Mouse (Mus musculus) limb, embryonic 15.5 days (tissue): Measurements from ENCODE around the gene Snrpa. TPM values are rescaled to one million over a fixed set of nuclear protein-coding genes. Genes with fewer than 3 reads are reported as not detected.
"Not testable (repeated sequence)": the region's sequence is repeated elsewhere in the genome, so short reads cannot be mapped to it uniquely, and the experiment has no call there.

Source experiments
- ATAC-seq: fragments of 200-750 bp; cut with Nextera tagmentation; 2 replicates; pipeline ENCODE4 v1.8.0; 2017; ENCODE audit warnings: low read depth, moderate TSS enrichment; ENCODE audit not compliant: insufficient number of reproducible peaks, low FRiP score, low TSS enrichment
- H3K27ac ChIP-seq: fragments of 300-500 bp; sonication (generic); 2 replicates; pipeline ENCODE4 v1.5.1; 2015; ENCODE audit warnings: moderate library complexity, mild to moderate bottlenecking, inconsistent platforms
- H3K27me3 ChIP-seq: fragments of 300-500 bp; sonication (generic); 2 replicates; pipeline ENCODE4 v1.6.1; 2015; ENCODE audit warnings: inconsistent platforms
- H3K36me3 ChIP-seq: fragments of 300-500 bp; sonication (generic); 2 replicates; pipeline ENCODE4 v1.6.1; 2015; ENCODE audit warnings: inconsistent platforms
- H3K4me1 ChIP-seq: fragments of 300-500 bp; sonication (generic); 2 replicates; pipeline ENCODE4 v1.6.1; 2015; ENCODE audit warnings: inconsistent platforms
- H3K4me2 ChIP-seq: fragments of 300-500 bp; sonication (generic); 2 replicates; pipeline ENCODE4 v1.6.1; 2015; ENCODE audit warnings: mild to moderate bottlenecking, inconsistent platforms
- H3K4me3 ChIP-seq: fragments of 300-500 bp; sonication (generic); 2 replicates; pipeline ENCODE4 v1.5.1; 2015; ENCODE audit warnings: mild to moderate bottlenecking, inconsistent platforms
- H3K9ac ChIP-seq: fragments of 300-500 bp; sonication (generic); 2 replicates; pipeline ENCODE4 v1.6.1; 2015; ENCODE audit warnings: inconsistent platforms
- H3K9me3 ChIP-seq: fragments of 300-500 bp; sonication (generic); 2 replicates; pipeline ENCODE4 v1.6.1; 2016; ENCODE audit warnings: inconsistent platforms
- WGBS: fragments of 180-500 bp; shearing (Covaris S2); methylation state at CpG from one replicate; pipeline ENCODE4 v1.1.7; 2015; 5-methylcytosine and 5-hydroxymethylcytosine counted together
- polyA plus RNA-seq: library from polyadenylated mRNA; unstranded; fragments of >200 nt; fragmentation: Nextera tagmentation; extraction: Ambion mirVana; gene quantifications from 2 replicates; pipeline ENCODE4 v1.2.1, GENCODE M21; 2015

Gene Snrpa
- polyA plus RNA-seq: 215 and 227 TPM in 2 replicates

- H3K36me3 ChIP-seq: peaks cover 33% of the 10 kb centered on the region
- H3K4me1 ChIP-seq: peaks cover 19% of the 10 kb centered on the region
- under 1% methylated on average over 64 of the region's 64 CpGs for WGBS
- H3K9me3 ChIP-seq: no peaks in the 10 kb centered on the region
- peak within 1 kb of the TSS; percentile 100 for H3K27ac ChIP-seq
- peak within 1 kb of the TSS; percentile 62 for H3K4me2 ChIP-seq
- H3K4me3 ChIP-seq: peak within 1 kb of the TSS; percentile 91
- peak within 1 kb of the TSS; percentile 89 for H3K9ac ChIP-seq
- peak; percentile 99 for ATAC-seq
- no peaks in the 10 kb centered on the region for H3K27me3 ChIP-seq
These were observed at the start of gene Snrpa, which contains the start of gene BC024978 for GRCm38 (mm10) chr7:27195681-27196611. Gene Snrpa (minus strand): TSS chr7:27196271. Gene BC024978 (plus strand): TSS chr7:27195781.

GRCm38 (mm10) chr7:27244088-27244487 is 48.0 kb upstream of the Snrpa start:
- not testable (repeated sequence) for H3K4me3 ChIP-seq, ATAC-seq, H3K4me2 ChIP-seq, H3K9me3 ChIP-seq, H3K9ac ChIP-seq, H3K27ac ChIP-seq, H3K4me1 ChIP-seq, H3K27me3 ChIP-seq
- peaks cover 61% of the 10 kb centered on the region for H3K36me3 ChIP-seq
- 89% methylated on average over 2 of the region's 2 CpGs for WGBS

GRCm38 (mm10) chr7:27243211-27243610 is 47.1 kb upstream of the Snrpa start:
- H3K4me1 ChIP-seq: no peaks in the 10 kb centered on the region
- peaks cover 61% of the 10 kb centered on the region for H3K36me3 ChIP-seq

GRCm38 (mm10) chr7:27238568-27238967 is 42.5 kb upstream of the Snrpa start:
- no peak overlapping the region for H3K4me3 ChIP-seq
- ATAC-seq: no peak
- peaks cover 9% of the 10 kb centered on the region for H3K4me1 ChIP-seq
- 88% methylated on average over 5 of the region's 5 CpGs for WGBS
- no peak overlapping the region for H3K9ac ChIP-seq
- peaks cover 42% of the 10 kb centered on the region for H3K36me3 ChIP-seq
- H3K4me2 ChIP-seq: no peak overlapping the region
- no peaks in the 10 kb centered on the region for H3K27me3 ChIP-seq
- no peaks in the 10 kb centered on the region for H3K9me3 ChIP-seq
- H3K27ac ChIP-seq: no peak overlapping the region

More at GRCm38 (mm10) chr7:27243211-27243610, 47.1 kb upstream of the Snrpa start:
- H3K4me3 ChIP-seq: no peak overlapping the region
- no peaks in the 10 kb centered on the region for H3K9me3 ChIP-seq
- no peak overlapping the region for H3K4me2 ChIP-seq
- ATAC-seq: no peak
- no peak overlapping the region for H3K9ac ChIP-seq
- no peak overlapping the region for H3K27ac ChIP-seq
- no peaks in the 10 kb centered on the region for H3K27me3 ChIP-seq
- 39% methylated on average over 8 of the region's 8 CpGs for WGBS

GRCm38 (mm10) chr7:27237527-27237926 is 41.5 kb upstream of the Snrpa start:
- ATAC-seq: no peak
- WGBS: 88% methylated on average over 2 of the region's 2 CpGs
- H3K4me3 ChIP-seq: no peak overlapping the region
- H3K9ac ChIP-seq: no peak overlapping the region
- peaks cover 34% of the 10 kb centered on the region for H3K36me3 ChIP-seq
- no peak overlapping the region for H3K27ac ChIP-seq
- H3K27me3 ChIP-seq: no peaks in the 10 kb centered on the region
- no peak overlapping the region for H3K4me2 ChIP-seq
- peaks cover 14% of the 10 kb centered on the region for H3K4me1 ChIP-seq
- H3K9me3 ChIP-seq: no peaks in the 10 kb centered on the region

GRCm38 (mm10) chr7:27235726-27236125 is 39.7 kb upstream of the Snrpa start:
- H3K9me3 ChIP-seq: no peaks in the 10 kb centered on the region
- WGBS: 86% methylated on average over 2 of the region's 2 CpGs
- no peak overlapping the region for H3K4me3 ChIP-seq
- no peaks in the 10 kb centered on the region for H3K27me3 ChIP-seq
- no peak overlapping the region for H3K9ac ChIP-seq
- H3K4me2 ChIP-seq: no peak overlapping the region
- ATAC-seq: no peak
- H3K27ac ChIP-seq: no peak overlapping the region
- H3K4me1 ChIP-seq: peaks cover 23% of the 10 kb centered on the region
- peaks cover 22% of the 10 kb centered on the region for H3K36me3 ChIP-seq

GRCm38 (mm10) chr7:27233300-27233699 is 37.2 kb upstream of the Snrpa start:
- peak overlapping the region; percentile 61 for H3K4me3 ChIP-seq
- 2% methylated on average over 6 of the region's 6 CpGs for WGBS
- ATAC-seq: no peak

GRCm38 (mm10) chr7:27232781-27233281 is 36.8 kb upstream of the Snrpa start, which contains the start of gene Coq8b:
Gene Coq8b (plus strand): TSS chr7:27233023.
- H3K4me1 ChIP-seq: peaks cover 27% of the 10 kb centered on the region
- H3K27ac ChIP-seq: peak within 1 kb of the TSS; percentile 84
- peak within 1 kb of the TSS; percentile 61 for H3K4me3 ChIP-seq
- H3K36me3 ChIP-seq: peaks cover 7% of the 10 kb centered on the region
- H3K27me3 ChIP-seq: no peaks in the 10 kb centered on the region
- H3K9ac ChIP-seq: peak within 1 kb of the TSS; percentile 50
- ATAC-seq: peak; percentile 89
- H3K4me2 ChIP-seq: peak within 1 kb of the TSS; percentile 69
- under 1% methylated on average over 25 of the region's 25 CpGs for WGBS
- no peaks in the 10 kb centered on the region for H3K9me3 ChIP-seq

More at GRCm38 (mm10) chr7:27233300-27233699, 37.2 kb upstream of the Snrpa start:
- H3K27me3 ChIP-seq: no peaks in the 10 kb centered on the region
- no peaks in the 10 kb centered on the region for H3K9me3 ChIP-seq
- peaks cover 7% of the 10 kb centered on the region for H3K36me3 ChIP-seq
- peak overlapping the region; percentile 69 for H3K4me2 ChIP-seq
- peak overlapping the region; percentile 50 for H3K9ac ChIP-seq
- H3K27ac ChIP-seq: peak overlapping the region; percentile 84
- H3K4me1 ChIP-seq: peaks cover 27% of the 10 kb centered on the region

- H3K36me3 ChIP-seq: peaks cover 7% of the 10 kb centered on the region
- no peaks in the 10 kb centered on the region for H3K9me3 ChIP-seq
- no peak overlapping the region for H3K9ac ChIP-seq
- WGBS: 78% methylated on average over 7 of the region's 7 CpGs
- no peak overlapping the region for H3K4me2 ChIP-seq
- H3K4me1 ChIP-seq: peaks cover 35% of the 10 kb centered on the region
- no peaks in the 10 kb centered on the region for H3K27me3 ChIP-seq
- no peak overlapping the region; the same call in 1 of the 2 replicates for H3K27ac ChIP-seq
- H3K4me3 ChIP-seq: 0 out of 2 replicates have a peak overlapping the region, but pooled peaks have one; percentile 2
- ATAC-seq: no peak
These were observed 35.7 kb upstream of the Snrpa start for GRCm38 (mm10) chr7:27231693-27232331.

GRCm38 (mm10) chr7:27230781-27231180 is 34.7 kb upstream of the Snrpa start:
- H3K4me2 ChIP-seq: no peak overlapping the region
- WGBS: 75% methylated on average over 4 of the region's 4 CpGs

GRCm38 (mm10) chr7:27228865-27229264 is 32.8 kb upstream of the Snrpa start:
- Histone ChIP-seq H3K4me3 (peak overlapping the region; percentile 96), H3K4me2 (peak overlapping the region; percentile 62), H3K27me3 (no peaks in the 10 kb centered on the region), H3K9ac (peak overlapping the region; percentile 63), H3K27ac (peak overlapping the region; percentile 94), H3K4me1 (peaks cover 59% of the 10 kb centered on the region), H3K9me3 (no peaks in the 10 kb centered on the region), H3K36me3 (no peaks in the 10 kb centered on the region)
- 17% methylated on average over 6 of the region's 6 CpGs for WGBS
- ATAC-seq: no peak

More at GRCm38 (mm10) chr7:27230781-27231180, 34.7 kb upstream of the Snrpa start:
- H3K4me1 ChIP-seq: peaks cover 46% of the 10 kb centered on the region
- ATAC-seq: no peak
- no peak overlapping the region for H3K27ac ChIP-seq
- no peak overlapping the region for H3K9ac ChIP-seq
- H3K4me3 ChIP-seq: no peak overlapping the region
- H3K36me3 ChIP-seq: peaks cover 6% of the 10 kb centered on the region
- no peaks in the 10 kb centered on the region for H3K9me3 ChIP-seq
- no peaks in the 10 kb centered on the region for H3K27me3 ChIP-seq
